Mouse (Mus musculus) megakaryocyte, embryonic 14.5 days (primary cell): ENCODE data around the gene Prr23a3.

Experiments used
- FLI1 ChIP-seq: IDR thresholded peaks from 2 replicates; pipeline ENCODE4 v1.6.1; 2012; ENCODE audit warnings: low read length, inconsistent platforms, mixed read lengths
- GATA1 ChIP-seq: IDR thresholded peaks from 3 replicates; pipeline ENCODE4 v1.6.1; 2012; ENCODE audit warnings: mixed read lengths, low read length, inconsistent platforms, borderline replicate concordance

DNA sequence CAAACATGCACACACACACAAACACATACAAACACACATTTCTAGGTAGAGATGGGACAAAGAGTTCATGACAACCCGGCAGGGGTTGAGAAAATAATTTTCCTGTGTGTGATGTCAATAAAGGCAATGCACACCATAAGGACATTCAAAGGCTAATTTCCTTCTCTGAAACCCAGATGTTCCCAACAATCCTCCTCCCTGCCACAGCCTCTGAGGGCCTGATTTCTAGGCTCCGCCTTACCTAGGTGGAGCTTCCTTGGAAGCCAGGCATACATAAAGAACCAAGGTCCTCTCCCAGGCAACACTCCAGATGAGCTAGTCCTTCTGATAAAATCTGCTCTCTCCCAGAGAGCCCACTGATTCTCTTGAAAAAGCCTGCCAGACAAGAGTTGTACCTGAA is 38.3 kb downstream of the Prr23a3 start, which contains the start of gene 7420426K07Rik:
- TF ChIP-seq FLI1 (no peak), GATA1 (no peak)
